Mouse (Mus musculus): ENCODE measurements around the gene Cd300lf. TPM values are rescaled to one million over a fixed set of nuclear protein-coding genes. Genes with fewer than 3 reads are reported as not detected.

Gene Cd300lf
- polyA plus RNA-seq, 1 experiment from 2014 or later = 0.87 TPM

GRCm38 (mm10) chr11:115129508-115130126 lies 4.2 kb downstream of the Cd300lf start:
- H3K9ac ChIP-seq (ENCODE audit: low read length) = no peak overlapping the region
- no peak for ATAC-seq (replicated peaks; ENCODE audit: extremely low read depth, insufficient read depth, low FRiP score)
- no peak overlapping the region for H3K4me3 ChIP-seq (ENCODE audit: low read length)

DNA sequence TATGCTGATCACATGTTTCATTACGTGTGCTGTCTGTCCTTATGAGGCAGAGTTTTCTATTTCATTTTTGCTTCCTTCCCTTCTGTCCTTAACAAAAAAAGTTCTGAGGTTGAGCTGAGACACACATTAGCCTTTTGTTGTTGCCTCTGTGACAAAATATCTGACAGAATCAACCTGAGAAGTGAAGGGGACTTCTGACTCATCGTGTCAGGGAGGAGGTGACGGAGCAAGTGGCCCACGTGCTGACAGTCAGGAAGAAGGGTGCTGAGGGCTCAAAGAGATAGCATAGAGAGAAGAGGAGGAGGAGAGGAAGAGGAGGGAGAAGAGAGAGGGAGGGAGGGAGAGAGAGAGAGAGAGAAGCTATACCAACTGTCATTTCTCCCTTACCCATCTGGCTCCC lies 5.3 kb downstream of the Cd300lf start:
- no peak overlapping the region for H3K4me2 ChIP-seq (ENCODE audit: low read depth, low read length)
- 43% methylated on average over 4 of the region's 4 CpGs for WGBS
- H3K9me3 ChIP-seq (replicated peaks; ENCODE audit: control insufficient read depth, low read length) = 0 out of 2 replicates have a peak, but pooled peaks cover 3% of the 10 kb centered on the region
- no peak overlapping the region for H3K9ac ChIP-seq (ENCODE audit: low read length)
- H3K4me3 ChIP-seq (ENCODE audit: low read length) = no peak overlapping the region
- no peaks in the 10 kb centered on the region for H3K36me3 ChIP-seq (ENCODE audit: control insufficient read depth, insufficient read depth)
- no peak overlapping the region for H3K27ac ChIP-seq (ENCODE audit: low read length)
- H3K27me3 ChIP-seq (ENCODE audit: control insufficient read depth, insufficient read depth, low read length) = no peaks in the 10 kb centered on the region
- ATAC-seq (replicated peaks; ENCODE audit: extremely low read depth, insufficient read depth, low FRiP score) = no peak
- H3K4me1 ChIP-seq (ENCODE audit: control insufficient read depth, insufficient read depth, low read length) = no peaks in the 10 kb centered on the region

More at GRCm38 (mm10) chr11:115129508-115130126, 4.2 kb downstream of the Cd300lf start:
- Histone ChIP-seq H3K4me2 (ENCODE audit: low read depth, low read length) (no peak overlapping the region), H3K27ac (ENCODE audit: low read length) (no peak overlapping the region), H3K9me3 (replicated peaks; ENCODE audit: control insufficient read depth, low read length) (0 out of 2 replicates have a peak, but pooled peaks cover under 1% of the 10 kb centered on the region), H3K4me1 (ENCODE audit: control insufficient read depth, insufficient read depth, low read length) (no peaks in the 10 kb centered on the region), H3K27me3 (ENCODE audit: control insufficient read depth, insufficient read depth, low read length) (no peaks in the 10 kb centered on the region), H3K36me3 (ENCODE audit: control insufficient read depth, insufficient read depth) (no peaks in the 10 kb centered on the region)
- 79% methylated on average over 13 of the region's 13 CpGs for WGBS

GRCm38 (mm10) chr11:115119409-115119808 lies 14.4 kb downstream of the Cd300lf start:
- Histone ChIP-seq H3K4me2 (ENCODE audit: low read depth, low read length) (no peak overlapping the region), H3K4me1 (ENCODE audit: control insufficient read depth, insufficient read depth, low read length) (peaks cover 2% of the 10 kb centered on the region; the same call in 1 of the 2 replicates), H3K4me3 (ENCODE audit: low read length) (no peak overlapping the region), H3K9me3 (replicated peaks; ENCODE audit: control insufficient read depth, low read length) (0 out of 2 replicates have a peak, but pooled peaks cover under 1% of the 10 kb centered on the region), H3K9ac (ENCODE audit: low read length) (no peak overlapping the region), H3K27ac (ENCODE audit: low read length) (no peak overlapping the region), H3K36me3 (ENCODE audit: control insufficient read depth, insufficient read depth) (no peaks in the 10 kb centered on the region), H3K27me3 (ENCODE audit: control insufficient read depth, insufficient read depth, low read length) (no peaks in the 10 kb centered on the region)
- WGBS = 63% methylated on average over 9 of the region's 9 CpGs
- no peak for ATAC-seq (replicated peaks; ENCODE audit: extremely low read depth, insufficient read depth, low FRiP score)

GRCm38 (mm10) chr11:115112196-115112595 lies 21.6 kb downstream of the Cd300lf start:
- Histone ChIP-seq H3K4me2 (ENCODE audit: low read depth, low read length) (no peak overlapping the region), H3K27ac (ENCODE audit: low read length) (no peak overlapping the region), H3K27me3 (ENCODE audit: control insufficient read depth, insufficient read depth, low read length) (no peaks in the 10 kb centered on the region), H3K9ac (ENCODE audit: low read length) (no peak overlapping the region), H3K9me3 (replicated peaks; ENCODE audit: control insufficient read depth, low read length) (no peaks in the 10 kb centered on the region), H3K4me1 (ENCODE audit: control insufficient read depth, insufficient read depth, low read length) (peaks cover 2% of the 10 kb centered on the region), H3K4me3 (ENCODE audit: low read length) (no peak overlapping the region), H3K36me3 (ENCODE audit: control insufficient read depth, insufficient read depth) (no peaks in the 10 kb centered on the region)
- ATAC-seq (replicated peaks; ENCODE audit: extremely low read depth, insufficient read depth, low FRiP score) = no peak
- WGBS = 36% methylated on average over 3 of the region's 3 CpGs

- WGBS = 70% methylated on average over 5 of the region's 5 CpGs
- no peaks in the 10 kb centered on the region; the same call in 1 of the 2 replicates for H3K4me1 ChIP-seq (ENCODE audit: control insufficient read depth, insufficient read depth, low read length)
- H3K9me3 ChIP-seq (replicated peaks; ENCODE audit: control insufficient read depth, low read length) = no peaks in the 10 kb centered on the region
- H3K27me3 ChIP-seq (ENCODE audit: control insufficient read depth, insufficient read depth, low read length) = no peaks in the 10 kb centered on the region
- no peak overlapping the region for H3K4me2 ChIP-seq (ENCODE audit: low read depth, low read length)
- H3K27ac ChIP-seq (ENCODE audit: low read length) = no peak overlapping the region
- no peak for ATAC-seq (replicated peaks; ENCODE audit: extremely low read depth, insufficient read depth, low FRiP score)
- no peak overlapping the region for H3K9ac ChIP-seq (ENCODE audit: low read length)
- H3K4me3 ChIP-seq (ENCODE audit: low read length) = no peak overlapping the region
- no peaks in the 10 kb centered on the region for H3K36me3 ChIP-seq (ENCODE audit: control insufficient read depth, insufficient read depth)
These were observed 23.5 kb downstream of the Cd300lf start for GRCm38 (mm10) chr11:115110271-115110670.

DNA sequence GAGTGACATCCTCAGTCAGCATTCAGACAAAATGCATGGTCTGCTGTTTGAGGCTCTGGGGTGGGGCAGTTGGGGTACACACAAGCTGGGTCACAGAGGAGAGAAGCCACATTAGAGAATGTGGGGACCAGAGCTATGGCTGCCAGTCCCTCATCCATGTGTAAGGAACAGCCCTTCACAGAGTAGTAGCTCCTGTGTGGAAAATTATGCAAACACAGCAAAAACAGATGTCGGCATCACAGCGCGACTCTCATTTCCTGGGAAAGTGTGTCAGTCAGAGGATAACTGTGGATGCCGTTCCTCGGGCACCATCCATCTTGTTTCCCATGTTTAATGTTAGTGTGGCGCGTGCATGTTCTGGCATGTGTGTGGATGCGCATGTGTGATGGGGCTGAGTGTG lies 25.6 kb downstream of the Cd300lf start:
- no peak overlapping the region for H3K9ac ChIP-seq (ENCODE audit: low read length)
- H3K36me3 ChIP-seq (ENCODE audit: control insufficient read depth, insufficient read depth) = no peaks in the 10 kb centered on the region
- no peaks in the 10 kb centered on the region for H3K9me3 ChIP-seq (replicated peaks; ENCODE audit: control insufficient read depth, low read length)
- no peak for ATAC-seq (replicated peaks; ENCODE audit: extremely low read depth, insufficient read depth, low FRiP score)
- WGBS = 85% methylated on average over 8 of the region's 8 CpGs
- no peaks in the 10 kb centered on the region for H3K27me3 ChIP-seq (ENCODE audit: control insufficient read depth, insufficient read depth, low read length)
- no peak overlapping the region for H3K4me2 ChIP-seq (ENCODE audit: low read depth, low read length)
- H3K4me3 ChIP-seq (ENCODE audit: low read length) = no peak overlapping the region
- H3K27ac ChIP-seq (ENCODE audit: low read length) = no peak overlapping the region
- no peaks in the 10 kb centered on the region; the same call in 1 of the 2 replicates for H3K4me1 ChIP-seq (ENCODE audit: control insufficient read depth, insufficient read depth, low read length)

GRCm38 (mm10) chr11:115107403-115107916 lies 26.3 kb downstream of the Cd300lf start:
- no peaks in the 10 kb centered on the region; the same call in 1 of the 2 replicates for H3K4me1 ChIP-seq (ENCODE audit: control insufficient read depth, insufficient read depth, low read length)
- no peak overlapping the region for H3K9ac ChIP-seq (ENCODE audit: low read length)
- H3K9me3 ChIP-seq (replicated peaks; ENCODE audit: control insufficient read depth, low read length) = no peaks in the 10 kb centered on the region
- ATAC-seq (replicated peaks; ENCODE audit: extremely low read depth, insufficient read depth, low FRiP score) = no peak
- no peaks in the 10 kb centered on the region for H3K27me3 ChIP-seq (ENCODE audit: control insufficient read depth, insufficient read depth, low read length)
- H3K27ac ChIP-seq (ENCODE audit: low read length) = no peak overlapping the region
- no peaks in the 10 kb centered on the region for H3K36me3 ChIP-seq (ENCODE audit: control insufficient read depth, insufficient read depth)
- WGBS = 27% methylated on average over 4 of the region's 4 CpGs
- no peak overlapping the region for H3K4me3 ChIP-seq (ENCODE audit: low read length)
- no peak overlapping the region for H3K4me2 ChIP-seq (ENCODE audit: low read depth, low read length)

GRCm38 (mm10) chr11:115106638-115107037 lies 27.2 kb downstream of the Cd300lf start:
- Histone ChIP-seq H3K9me3 (replicated peaks; ENCODE audit: control insufficient read depth, low read length) (no peaks in the 10 kb centered on the region), H3K4me2 (ENCODE audit: low read depth, low read length) (no peak overlapping the region), H3K27me3 (ENCODE audit: control insufficient read depth, insufficient read depth, low read length) (no peaks in the 10 kb centered on the region), H3K4me1 (ENCODE audit: control insufficient read depth, insufficient read depth, low read length) (no peaks in the 10 kb centered on the region; the same call in 1 of the 2 replicates), H3K4me3 (ENCODE audit: low read length) (no peak overlapping the region), H3K36me3 (ENCODE audit: control insufficient read depth, insufficient read depth) (no peaks in the 10 kb centered on the region), H3K27ac (ENCODE audit: low read length) (no peak overlapping the region), H3K9ac (ENCODE audit: low read length) (no peak overlapping the region)
- WGBS = 70% methylated on average over 2 of the region's 2 CpGs
- no peak for ATAC-seq (replicated peaks; ENCODE audit: extremely low read depth, insufficient read depth, low FRiP score)

GRCm38 (mm10) chr11:115104769-115105563 lies 28.8 kb downstream of the Cd300lf start:
- no peak overlapping the region for H3K9ac ChIP-seq (ENCODE audit: low read length)
- 71% methylated on average over 8 of the region's 8 CpGs for WGBS
- no peaks in the 10 kb centered on the region; the same call in 1 of the 2 replicates for H3K4me1 ChIP-seq (ENCODE audit: control insufficient read depth, insufficient read depth, low read length)
- H3K27ac ChIP-seq (ENCODE audit: low read length) = no peak overlapping the region
- H3K36me3 ChIP-seq (ENCODE audit: control insufficient read depth, insufficient read depth) = no peaks in the 10 kb centered on the region
- H3K4me2 ChIP-seq (ENCODE audit: low read depth, low read length) = no peak overlapping the region
- no peaks in the 10 kb centered on the region for H3K9me3 ChIP-seq (replicated peaks; ENCODE audit: control insufficient read depth, low read length)
- no peak overlapping the region for H3K4me3 ChIP-seq (ENCODE audit: low read length)
- no peak for ATAC-seq (replicated peaks; ENCODE audit: extremely low read depth, insufficient read depth, low FRiP score)
- H3K27me3 ChIP-seq (ENCODE audit: control insufficient read depth, insufficient read depth, low read length) = no peaks in the 10 kb centered on the region
